Mouse (Mus musculus) MEL (cell line): ENCODE results near the gene Sema3b. TPM values are rescaled to one million over a fixed set of nuclear protein-coding genes. Genes with fewer than 3 reads are reported as not detected.

ENCODE experiments used
- DNase-seq: peaks from one replicate; pipeline ENCODE4 v3.0.0; 2011; ENCODE audit warnings: low read depth, low spot score
- H3K27ac ChIP-seq: 2 replicates; pipeline ENCODE4 v1.5.1; 2012; ENCODE audit warnings: low read depth, mild to moderate bottlenecking, control low read depth, low read length, moderate library complexity; ENCODE audit not compliant: control insufficient read depth
- H3K27me3 ChIP-seq, 2 experiments: fragments of 150-350 bp in 1 of 2; sonication (generic) in 1 of 2; 2 replicates each; pipeline ENCODE4 v1.6.1; 2012; ENCODE audit warnings: low read length in 2 of 2, mild to moderate bottlenecking in 2 of 2, improper control_type of control experiment in 1 of 2, moderate library complexity in 1 of 2; ENCODE audit not compliant: insufficient read depth in 2 of 2, control insufficient read depth in 1 of 2
- H3K36me3 ChIP-seq, 2 experiments: 2 replicates each; pipeline ENCODE4 v1.6.1; 2012 to 2014; ENCODE audit warnings: low read length in 2 of 2, improper control_type of control experiment in 1 of 2, inconsistent platforms in 1 of 2, mild to moderate bottlenecking in 1 of 2; ENCODE audit not compliant: insufficient read depth in 2 of 2, control insufficient read depth in 1 of 2
- H3K4me1 ChIP-seq, 2 experiments: fragments of 150-350 bp in 1 of 2; sonication (generic) in 1 of 2; 2 replicates each; pipeline ENCODE4 v1.6.1; 2012; ENCODE audit warnings: low read length in 2 of 2, improper control_type of control experiment in 1 of 2, mild to moderate bottlenecking in 1 of 2; ENCODE audit not compliant: insufficient read depth in 2 of 2, control insufficient read depth in 1 of 2
- H3K4me3 ChIP-seq, 2 experiments: fragments of 150-350 bp in 1 of 2; sonication (generic) in 1 of 2; 2 replicates each; pipeline ENCODE4 v1.5.1; 2012; ENCODE audit warnings: low read depth in 2 of 2, low read length in 2 of 2, mild to moderate bottlenecking in 2 of 2, moderate library complexity in 2 of 2, control low read depth in 1 of 2, improper control_type of control experiment in 1 of 2; ENCODE audit not compliant: control insufficient read depth in 1 of 2, insufficient read depth in 1 of 2
- H3K79me2 ChIP-seq: 2 replicates; pipeline ENCODE4 v1.6.1; 2012; ENCODE audit warnings: mild to moderate bottlenecking, low read length, moderate library complexity; ENCODE audit not compliant: control insufficient read depth, poor library complexity, insufficient read depth
- H3K9ac ChIP-seq: 2 replicates; pipeline ENCODE4 v1.6.1; 2012; ENCODE audit warnings: low read depth, mild to moderate bottlenecking, control low read depth, low read length, moderate library complexity; ENCODE audit not compliant: control insufficient read depth, poor library complexity, severe bottlenecking
- H3K9me3 ChIP-seq: fragments of 150-350 bp; sonication (generic); replicated peaks from 2 replicates; pipeline ENCODE4 v1.6.1; 2012; ENCODE audit warnings: mild to moderate bottlenecking, low read length, improper control_type of control experiment, moderate library complexity; ENCODE audit not compliant: insufficient read depth
- BHLHE40 ChIP-seq: IDR thresholded peaks from 2 replicates; pipeline ENCODE4 v1.6.1; 2012; ENCODE audit warnings: low read depth, mild to moderate bottlenecking, inconsistent platforms, low read length, improper control_type of control experiment, borderline replicate concordance
- CHD1 ChIP-seq: IDR thresholded peaks from 2 replicates; pipeline ENCODE4 v1.6.1; 2012; ENCODE audit warnings: low read depth, mild to moderate bottlenecking, inconsistent platforms, low read length, improper control_type of control experiment
- CTCF ChIP-seq, 3 experiments: IDR thresholded peaks in 2 of 3; conservative IDR thresholded peaks in 1 of 3; 2 replicates each; pipeline ENCODE4 v1.5.1; 2011 to 2012; ENCODE audit warnings: low read length in 3 of 3, low read depth in 2 of 3, mild to moderate bottlenecking in 2 of 3, improper control_type of control experiment in 1 of 3, inconsistent platforms in 1 of 3, mixed read lengths in 1 of 3, moderate library complexity in 1 of 3; ENCODE audit not compliant: control insufficient read depth in 1 of 3, insufficient read depth in 1 of 3, poor library complexity in 1 of 3, severe bottlenecking in 1 of 3
- E2F4 ChIP-seq: IDR thresholded peaks from 2 replicates; pipeline ENCODE4 v1.6.1; 2011; ENCODE audit warnings: low read depth, low read length, improper control_type of control experiment, borderline replicate concordance
- ELF1 ChIP-seq: IDR thresholded peaks from 2 replicates; pipeline ENCODE4 v1.6.1; 2014; ENCODE audit warnings: low read depth, mild to moderate bottlenecking, inconsistent platforms, low read length, improper control_type of control experiment, moderate library complexity
- EP300 ChIP-seq, 2 experiments: IDR thresholded peaks; 2 replicates each; pipeline ENCODE4 v1.6.1; 2011; ENCODE audit warnings: improper control_type of control experiment in 2 of 2, low read length in 2 of 2, low read depth in 1 of 2, mild to moderate bottlenecking in 1 of 2
- ETS1 ChIP-seq: IDR thresholded peaks from 2 replicates; pipeline ENCODE4 v1.6.1; 2012; ENCODE audit warnings: low read depth, mild to moderate bottlenecking, inconsistent platforms, low read length, improper control_type of control experiment, moderate library complexity
- GABPA ChIP-seq: IDR thresholded peaks from 2 replicates; pipeline ENCODE4 v1.6.1; 2012; ENCODE audit warnings: low read depth, mild to moderate bottlenecking, inconsistent platforms, low read length, improper control_type of control experiment, moderate library complexity
- HCFC1 ChIP-seq: IDR thresholded peaks from 2 replicates; pipeline ENCODE4 v1.6.1; 2012; ENCODE audit warnings: low read depth, mild to moderate bottlenecking, inconsistent platforms, low read length, improper control_type of control experiment, moderate library complexity
- MAFK ChIP-seq: IDR thresholded peaks from 2 replicates; pipeline ENCODE4 v1.6.1; 2011; ENCODE audit warnings: low read depth, mild to moderate bottlenecking, low read length, improper control_type of control experiment, borderline replicate concordance
- MEF2A ChIP-seq: IDR thresholded peaks from 2 replicates; pipeline ENCODE4 v1.6.1; 2014; ENCODE audit warnings: low read depth, mild to moderate bottlenecking, inconsistent platforms, low read length, improper control_type of control experiment; ENCODE audit not compliant: poor library complexity, insufficient replicate concordance, severe bottlenecking; ENCODE audit errors: extremely low read depth
- MYB ChIP-seq: IDR thresholded peaks from 2 replicates; pipeline ENCODE4 v1.6.1; 2011; ENCODE audit warnings: mild to moderate bottlenecking, low read depth, low read length, improper control_type of control experiment
- RCOR1 ChIP-seq: IDR thresholded peaks from 2 replicates; pipeline ENCODE4 v1.6.1; 2012; ENCODE audit warnings: low read depth, mild to moderate bottlenecking, inconsistent platforms, low read length, improper control_type of control experiment
- SMC3 ChIP-seq: IDR thresholded peaks from 2 replicates; pipeline ENCODE4 v1.6.1; 2011; ENCODE audit warnings: low read depth, low read length, improper control_type of control experiment
- TAL1 ChIP-seq: IDR thresholded peaks from 2 replicates; pipeline ENCODE4 v1.6.1; 2012; ENCODE audit warnings: mild to moderate bottlenecking, inconsistent platforms, low read length, moderate library complexity, mixed read lengths
- USF2 ChIP-seq, 2 experiments: IDR thresholded peaks; 2 replicates each; pipeline ENCODE4 v1.6.1; 2011 to 2012; ENCODE audit warnings: improper control_type of control experiment in 2 of 2, low read length in 2 of 2, borderline replicate concordance in 1 of 2, inconsistent platforms in 1 of 2, low read depth in 1 of 2, mild to moderate bottlenecking in 1 of 2; ENCODE audit not compliant: insufficient read depth in 1 of 2
- ZKSCAN1 ChIP-seq: IDR thresholded peaks from 2 replicates; pipeline ENCODE4 v1.6.1; 2012; ENCODE audit warnings: low read depth, mild to moderate bottlenecking, inconsistent platforms, low read length, improper control_type of control experiment, moderate library complexity
- ZNF384 ChIP-seq: IDR thresholded peaks from 2 replicates; pipeline ENCODE4 v1.6.1; 2012; ENCODE audit warnings: low read depth, mild to moderate bottlenecking, inconsistent platforms, low read length, improper control_type of control experiment
- polyA plus RNA-seq, 2 experiments: library from polyadenylated mRNA; stranded (reverse) in 1 of 2; unstranded in 1 of 2; fragments of >175 nt in 1 of 2; fragments of >200 nt in 1 of 2; gene quantifications; 2 replicates each; pipeline versions ENCODE4 v1.2.1 to v1.2.4; 2012; ENCODE audit warnings: low replicate concordance in 2 of 2, low read depth in 1 of 2; ENCODE audit not compliant: insufficient read length in 2 of 2, insufficient read depth in 1 of 2, missing spikeins in 1 of 2
- total RNA-seq: library from RNA; depleted of rRNA; stranded (reverse); fragments of 300-350 nt; gene quantifications from 2 replicates; pipeline ENCODE4 v1.2.3, GENCODE M21; 2012

The Sema3b gene
- total and polyA plus RNA-seq, 3 experiments = 0.04 to 0.21 TPM; not detected in 1

GRCm38 (mm10) chr9:107563029-107563581, 45.9 kb downstream of the Sema3b start, which contains the start of gene Tusc2 (continued):
- TF ChIP-seq ETS1 = 0 out of 2 replicates have a peak, but pooled peaks have one; percentile 19
- no peak for TF ChIP-seq ZKSCAN1
- no peak for TF ChIP-seq TAL1
- TF ChIP-seq GABPA = no peak
- no peak for TF ChIP-seq BHLHE40
- TF ChIP-seq MEF2A = no peak
- peak; percentile 87 for TF ChIP-seq HCFC1
- TF ChIP-seq EP300 (IDR thresholded peaks at IDR 0.05; ENCODE audit: low read depth in 1 of 2, low read length in 2 of 2) = no peak
- no peak for TF ChIP-seq MAFK
- TF ChIP-seq, all 39 proteins: peak for 16

GRCm38 (mm10) chr9:107556346-107556745, 52.7 kb downstream of the Sema3b start:
- Histone ChIP-seq H3K79me2 (peaks cover 35% of the 10 kb centered on the region), H3K4me3 (peak overlapping the region; percentile 20 to 82; a peak in 3 of 4 replicates), H3K27me3 (no peaks in the 10 kb centered on the region), H3K36me3 (peaks cover 10 to 29% of the 10 kb centered on the region in 2 experiments; a peak in 3 of 4 replicates), H3K4me1 (peaks cover 10 to 28% of the 10 kb centered on the region in 2 experiments), H3K9me3 (no peaks in the 10 kb centered on the region), H3K27ac (peak overlapping the region; percentile 40), H3K9ac (peak overlapping the region; percentile 94)
- peak; percentile 50 for DNase-seq
- TF ChIP-seq ELF1 (peak; percentile 70), E2F4 (no peak), RCOR1 (no peak), CTCF (IDR thresholded peaks at IDR 0.05 in 2 of 3, conservative IDR thresholded peaks at IDR 0.05 in 1 of 3; ENCODE audit: control insufficient read depth in 1 of 3, insufficient read depth in 1 of 3, low read depth in 2 of 3, low read length in 3 of 3, poor library complexity in 1 of 3, severe bottlenecking in 1 of 3) (no peak), SMC3 (no peak), ZNF384 (no peak), MYB (no peak)

DNA sequence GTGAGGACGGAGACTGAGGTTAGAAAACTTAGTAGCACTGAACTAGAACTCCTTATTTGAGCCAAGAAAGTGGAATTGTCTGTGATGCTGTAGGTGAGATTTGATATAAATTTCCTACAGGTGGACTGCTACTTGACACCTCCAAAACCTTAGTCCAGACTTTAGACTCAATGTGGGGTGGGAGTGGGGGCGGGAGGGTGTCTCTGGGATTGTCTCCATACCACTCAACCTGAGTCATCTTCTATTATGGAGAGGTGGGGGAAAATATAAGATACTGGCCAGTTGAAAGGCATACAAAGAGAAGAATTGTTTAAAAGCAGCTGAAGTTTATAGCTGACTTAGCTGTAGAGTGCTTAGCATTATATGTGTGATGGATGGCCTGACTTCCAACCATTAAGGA, 53.3 kb downstream of the Sema3b start:
- Histone ChIP-seq H3K9me3 (no peaks in the 10 kb centered on the region), H3K36me3 (peaks cover 10 to 29% of the 10 kb centered on the region in 2 experiments; a peak in 3 of 4 replicates), H3K4me3 (peak overlapping the region; percentile 82 to 91), H3K27ac (peak overlapping the region; percentile 90), H3K79me2 (peaks cover 35% of the 10 kb centered on the region), H3K4me1 (peaks cover 10 to 33% of the 10 kb centered on the region in 2 experiments), H3K27me3 (no peaks in the 10 kb centered on the region), H3K9ac (peak overlapping the region; percentile 94)
- TF ChIP-seq CHD1 (0 out of 2 replicates have a peak, but pooled peaks have one; percentile 22), USF2 (IDR thresholded peaks at IDR 0.05; ENCODE audit: borderline replicate concordance in 1 of 2, insufficient read depth in 1 of 2, low read depth in 1 of 2, low read length in 2 of 2) (no peak)
- no peak for DNase-seq
